Mouse (Mus musculus): ENCODE data around the gene B3galt5.

- TF ChIP-seq CTCF (IDR thresholded peaks at IDR 0.05) = no peak
- no peak for TF ChIP-seq EP300 (IDR thresholded peaks at IDR 0.05)
Measured at GRCm38 (mm10) chr16:96222452-96222851, 13.1 kb upstream of the B3galt5 start.

All from lung, postnatal 0 days (tissue).